Mouse (Mus musculus) intestine, postnatal 0 days (tissue): Measurements from ENCODE around the gene Ccdc153. TPM values are rescaled to one million over a fixed set of nuclear protein-coding genes. Genes with fewer than 3 reads are reported as not detected.
A peak's percentile ranks its signal among the peaks of the same experiment; 100 is the strongest.

Experiments
- ATAC-seq: fragments of 200-750 bp; cut with Nextera tagmentation; 2 replicates; pipeline ENCODE4 v1.8.0; 2017; ENCODE audit warnings: mild to moderate bottlenecking, moderate TSS enrichment, moderate library complexity
- H3K27ac ChIP-seq: fragments of 300-500 bp; sonication (generic); 2 replicates; pipeline ENCODE4 v1.5.1; 2014; ENCODE audit warnings: mild to moderate bottlenecking, low read depth, low read length, moderate library complexity
- H3K27me3 ChIP-seq: fragments of 300-500 bp; sonication (generic); replicated peaks from 2 replicates; pipeline ENCODE4 v1.6.1; 2014; ENCODE audit warnings: low read length, mixed read lengths; ENCODE audit not compliant: control insufficient read depth, insufficient read depth
- H3K36me3 ChIP-seq: fragments of 300-500 bp; sonication (generic); 2 replicates; pipeline ENCODE4 v1.6.1; 2014; ENCODE audit warnings: mild to moderate bottlenecking, moderate library complexity; ENCODE audit not compliant: control insufficient read depth, insufficient read depth
- H3K4me1 ChIP-seq: fragments of 300-500 bp; sonication (generic); replicated peaks from 2 replicates; pipeline ENCODE4 v1.6.1; 2014; ENCODE audit warnings: antibody characterized with exemption, low read length, mixed read lengths; ENCODE audit not compliant: control insufficient read depth, insufficient read depth
- H3K4me2 ChIP-seq: fragments of 300-500 bp; sonication (generic); replicated peaks from 2 replicates; pipeline ENCODE4 v1.6.1; 2014; ENCODE audit warnings: low read depth, mild to moderate bottlenecking, moderate library complexity
- H3K4me3 ChIP-seq: fragments of 300-500 bp; sonication (generic); 2 replicates; pipeline ENCODE4 v1.5.1; 2014; ENCODE audit warnings: low read depth, low read length
- H3K9ac ChIP-seq: fragments of 300-500 bp; sonication (generic); 2 replicates; pipeline ENCODE4 v1.6.1; 2014; ENCODE audit warnings: mild to moderate bottlenecking, low read depth, low read length
- H3K9me3 ChIP-seq: fragments of 300-500 bp; sonication (generic); 2 replicates; pipeline ENCODE4 v1.6.1; 2016; ENCODE audit warnings: mixed run types; ENCODE audit not compliant: control insufficient read depth
- CTCF ChIP-seq: sonication (generic); IDR thresholded peaks from 2 replicates; pipeline ENCODE4 v1.5.1; 2016; ENCODE audit warnings: low read depth, mild to moderate bottlenecking, control low read depth, antibody characterized with exemption, moderate library complexity
- WGBS: fragments of 180-500 bp; shearing (Covaris S2); extraction: QIAGEN DNeasy Blood & Tissue Kit; methylation state at CpG from one replicate; pipeline ENCODE4 v1.1.7; 2014; 5-methylcytosine and 5-hydroxymethylcytosine counted together
- polyA plus RNA-seq: library from polyadenylated mRNA; unstranded; fragments of >200 nt; fragmentation: Nextera tagmentation; extraction: Ambion mirVana; gene quantifications from 2 replicates; pipeline ENCODE4 v1.2.1, GENCODE M21; 2015

Gene Ccdc153
- polyA plus RNA-seq, 1 experiment from 2014 or later: not detected

GRCm38 (mm10) chr9:44231609-44232008 is 8.9 kb upstream of the Ccdc153 start:
- peak overlapping the region; percentile 73 for H3K4me2 ChIP-seq
- H3K36me3 ChIP-seq: no peaks in the 10 kb centered on the region

GRCm38 (mm10) chr9:44233021-44233801 is 7.3 kb upstream of the Ccdc153 start:
- H3K9ac ChIP-seq: peak overlapping the region; percentile 85
- no peaks in the 10 kb centered on the region for H3K36me3 ChIP-seq
- ATAC-seq: peak; percentile 67
- H3K4me2 ChIP-seq: peak overlapping the region; percentile 73
- TF ChIP-seq CTCF: no peak
- no peaks in the 10 kb centered on the region for H3K4me1 ChIP-seq
- under 1% methylated on average over 39 of the region's 40 CpGs for WGBS
- peak overlapping the region; percentile 82 for H3K4me3 ChIP-seq
- no peaks in the 10 kb centered on the region for H3K27me3 ChIP-seq
- H3K9me3 ChIP-seq: no peaks in the 10 kb centered on the region
- peak overlapping the region; percentile 86 for H3K27ac ChIP-seq

More at GRCm38 (mm10) chr9:44231609-44232008, 8.9 kb upstream of the Ccdc153 start:
- no peak overlapping the region for H3K4me3 ChIP-seq
- H3K27ac ChIP-seq: no peak overlapping the region
- no peaks in the 10 kb centered on the region for H3K27me3 ChIP-seq
- no peak for ATAC-seq
- H3K9me3 ChIP-seq: no peaks in the 10 kb centered on the region
- TF ChIP-seq CTCF: no peak
- H3K9ac ChIP-seq: no peak overlapping the region
- no peaks in the 10 kb centered on the region for H3K4me1 ChIP-seq

- Histone ChIP-seq H3K4me1 (no peaks in the 10 kb centered on the region), H3K27ac (peak within 1 kb of the TSS; percentile 86), H3K4me3 (peak within 1 kb of the TSS; percentile 82), H3K4me2 (peak within 1 kb of the TSS; percentile 73), H3K36me3 (no peaks in the 10 kb centered on the region), H3K9ac (peak within 1 kb of the TSS; percentile 85), H3K27me3 (no peaks in the 10 kb centered on the region), H3K9me3 (no peaks in the 10 kb centered on the region)
- TF ChIP-seq CTCF: peak; percentile 98
- 0% methylated on average over 39 of the region's 76 CpGs for WGBS
- ATAC-seq: peak; percentile 93
Observed at GRCm38 (mm10) chr9:44233802-44234478, 6.5 kb upstream of the Ccdc153 start, which contains the start of gene Cbl. TSS of gene Cbl (minus strand) at chr9:44234049.

DNA sequence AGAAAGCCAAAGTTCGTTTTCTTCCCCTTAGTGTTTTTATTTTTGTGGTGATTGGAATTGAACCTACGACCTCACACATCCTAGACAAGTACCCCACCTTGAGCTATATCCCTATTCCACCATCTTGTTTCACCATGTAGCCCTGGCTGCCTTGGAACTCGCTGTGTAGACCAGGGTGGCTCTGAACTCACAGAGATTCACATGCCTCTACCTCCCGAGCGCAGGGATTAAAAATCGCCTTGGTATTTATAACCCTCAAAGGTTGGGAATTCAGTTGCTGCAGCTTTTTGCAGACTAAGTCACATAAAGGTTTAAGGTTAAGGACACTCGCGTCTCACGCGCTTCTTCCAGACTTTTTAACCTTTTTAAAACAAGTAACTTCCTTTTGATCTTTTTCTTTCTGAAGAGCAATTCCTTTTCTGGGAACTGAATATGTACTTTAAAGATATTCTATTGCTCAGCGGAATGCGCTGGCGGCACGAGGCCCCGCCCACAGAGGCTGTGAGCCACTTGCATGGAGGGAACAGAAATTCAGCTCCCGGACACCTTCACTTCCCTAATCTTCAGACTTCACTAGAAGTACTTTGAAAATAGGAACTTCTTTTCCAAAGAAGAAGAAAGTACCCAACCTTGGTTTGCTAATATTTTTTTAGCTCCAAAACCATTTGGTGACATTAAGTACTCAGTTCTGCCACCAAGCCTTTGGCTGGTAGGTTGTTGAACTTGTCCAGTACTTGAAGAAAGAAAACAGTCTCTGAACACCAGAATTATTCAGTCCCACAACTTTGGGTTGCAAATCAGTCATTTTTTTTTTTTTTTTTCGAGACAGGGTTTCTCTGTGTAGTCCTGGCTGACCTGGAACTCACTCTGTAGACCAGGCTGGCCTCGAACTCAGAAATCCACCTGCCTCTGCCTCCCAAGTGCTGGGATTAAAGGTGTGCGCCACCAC is 5.7 kb upstream of the Ccdc153 start:
- H3K4me2 ChIP-seq: peak overlapping the region; percentile 62
- no peak for TF ChIP-seq CTCF
- peak overlapping the region; percentile 82 for H3K4me3 ChIP-seq
- ATAC-seq: peak; percentile 26; the same call in 1 of the 2 replicates
- H3K36me3 ChIP-seq: no peaks in the 10 kb centered on the region
- H3K27ac ChIP-seq: peak overlapping the region; percentile 86
- no peaks in the 10 kb centered on the region for H3K9me3 ChIP-seq
- H3K9ac ChIP-seq: peak overlapping the region; percentile 28; the same call in 1 of the 2 replicates
- H3K4me1 ChIP-seq: no peaks in the 10 kb centered on the region
- H3K27me3 ChIP-seq: no peaks in the 10 kb centered on the region
- WGBS: 17% methylated on average over 19 of the region's 19 CpGs

- no peak for TF ChIP-seq CTCF
- H3K4me1 ChIP-seq: no peaks in the 10 kb centered on the region
- no peak overlapping the region for H3K27ac ChIP-seq
- 81% methylated on average over 4 of the region's 4 CpGs for WGBS
- ATAC-seq: no peak
- H3K9ac ChIP-seq: no peak overlapping the region
- H3K27me3 ChIP-seq: no peaks in the 10 kb centered on the region
- no peaks in the 10 kb centered on the region for H3K36me3 ChIP-seq
- no peak overlapping the region for H3K4me3 ChIP-seq
- H3K4me2 ChIP-seq: no peak overlapping the region
- H3K9me3 ChIP-seq: no peaks in the 10 kb centered on the region
Observed at GRCm38 (mm10) chr9:44236601-44237000, 3.9 kb upstream of the Ccdc153 start.
